Mouse (Mus musculus) midbrain, embryonic 14.5 days (tissue): ENCODE results near the gene Ftcd. TPM values are rescaled to one million over a fixed set of nuclear protein-coding genes. Genes with fewer than 3 reads are reported as not detected.

ENCODE experiments used
- ATAC-seq: fragments of 200-750 bp; cut with Nextera tagmentation; 2 replicates; pipeline ENCODE4 v1.8.0; 2017; ENCODE audit warnings: moderate number of reproducible peaks, moderate library complexity; ENCODE audit not compliant: low FRiP score, low TSS enrichment
- DNase-seq: peaks from one replicate; pipeline ENCODE4 v3.0.0-alpha.2; 2015
- H3K27ac ChIP-seq: fragments of 300-500 bp; sonication (generic); replicated peaks from 2 replicates; pipeline ENCODE4 v1.5.1; 2014; ENCODE audit warnings: mild to moderate bottlenecking, low read depth, low read length, moderate library complexity
- H3K27me3 ChIP-seq: fragments of 300-500 bp; sonication (generic); 2 replicates; pipeline ENCODE4 v1.6.1; 2014; ENCODE audit warnings: low read length, control low read depth, mixed read lengths; ENCODE audit not compliant: control insufficient read depth, insufficient read depth
- H3K36me3 ChIP-seq: fragments of 300-500 bp; sonication (generic); 2 replicates; pipeline ENCODE4 v1.6.1; 2014; ENCODE audit warnings: low read length, control low read depth; ENCODE audit not compliant: control insufficient read depth, insufficient read depth
- H3K4me1 ChIP-seq: fragments of 300-500 bp; sonication (generic); 2 replicates; pipeline ENCODE4 v1.6.1; 2014; ENCODE audit warnings: mild to moderate bottlenecking, antibody characterized with exemption, low read length, control low read depth; ENCODE audit not compliant: control insufficient read depth, insufficient read depth
- H3K4me2 ChIP-seq: fragments of 300-500 bp; sonication (generic); 2 replicates; pipeline ENCODE4 v1.6.1; 2014; ENCODE audit warnings: mild to moderate bottlenecking, low read length, moderate library complexity
- H3K4me3 ChIP-seq: fragments of 300-500 bp; sonication (generic); replicated peaks from 2 replicates; pipeline ENCODE4 v1.5.1; 2014; ENCODE audit warnings: low read depth, low read length
- H3K9ac ChIP-seq: fragments of 300-500 bp; sonication (generic); replicated peaks from 2 replicates; pipeline ENCODE4 v1.6.1; 2014; ENCODE audit warnings: mild to moderate bottlenecking, low read length, moderate library complexity
- H3K9me3 ChIP-seq: fragments of 300-500 bp; sonication (generic); 2 replicates; pipeline ENCODE4 v1.6.1; 2016; ENCODE audit warnings: low read length, control low read depth, mixed read lengths; ENCODE audit not compliant: control insufficient read depth
- WGBS: fragments of 180-500 bp; shearing (Covaris S2); extraction: QIAGEN DNeasy Blood & Tissue Kit; methylation state at CpG from one replicate; pipeline ENCODE4 v1.1.7; 2014; 5-methylcytosine and 5-hydroxymethylcytosine counted together
- polyA plus RNA-seq: library from polyadenylated mRNA; unstranded; fragments of >200 nt; fragmentation: Nextera tagmentation; extraction: Ambion mirVana; gene quantifications from 2 replicates; pipeline ENCODE4 v1.2.1, GENCODE M21; 2014

The Ftcd gene
- polyA plus RNA-seq, 1 experiment from 2014 or later, result not detected

DNA sequence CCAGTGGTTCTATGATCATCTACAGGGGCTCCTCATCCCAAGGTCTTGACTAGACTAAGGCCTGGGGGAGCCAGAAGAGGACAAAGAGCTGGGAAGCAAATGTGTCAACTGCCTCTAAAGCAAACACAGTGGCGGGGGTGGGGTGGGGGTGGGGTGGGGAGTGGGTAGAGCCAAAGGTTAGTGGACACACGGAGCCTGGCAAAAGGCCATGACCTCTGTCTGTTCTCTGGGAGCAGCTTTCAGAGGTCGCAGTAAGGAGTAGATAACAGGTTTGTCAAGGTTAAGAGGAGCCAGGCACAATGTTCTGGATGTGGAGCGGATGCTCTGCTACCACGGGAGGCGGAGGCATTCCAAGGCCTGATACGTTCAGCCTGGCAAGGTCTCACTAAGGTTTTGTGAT lies 1.5 kb downstream of the Ftcd start:
- Histone ChIP-seq H3K9me3 (no peaks in the 10 kb centered on the region), H3K4me2 (no peak overlapping the region), H3K4me1 (no peaks in the 10 kb centered on the region), H3K27ac (no peak overlapping the region), H3K9ac (no peak overlapping the region), H3K27me3 (no peaks in the 10 kb centered on the region), H3K36me3 (no peaks in the 10 kb centered on the region), H3K4me3 (no peak overlapping the region)
- DNase-seq (no peak), ATAC-seq (no peak)
- WGBS, result 83% methylated on average over 7 of the region's 7 CpGs

DNA sequence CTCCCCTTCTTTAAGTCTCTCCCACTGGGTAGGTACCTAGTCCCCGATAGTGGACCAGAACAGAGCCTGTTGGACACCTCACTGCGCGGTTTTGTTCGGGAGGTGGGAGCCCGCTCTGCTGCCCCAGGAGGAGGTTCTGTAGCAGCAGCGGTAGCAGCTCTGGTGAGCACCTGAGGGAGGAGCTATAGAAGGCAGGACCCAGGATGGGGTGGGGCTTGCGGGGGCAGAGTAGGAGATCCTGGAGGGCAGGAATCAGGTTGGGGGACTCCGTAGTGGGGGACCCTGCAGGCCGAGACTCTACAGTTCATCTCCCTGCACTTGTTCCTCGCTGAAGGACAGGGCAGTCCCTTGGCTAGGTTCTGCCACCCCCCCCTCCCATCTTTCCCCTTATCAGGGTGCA lies 8.7 kb downstream of the Ftcd start:
- Histone ChIP-seq H3K36me3 (no peaks in the 10 kb centered on the region), H3K9ac (no peak overlapping the region), H3K27ac (no peak overlapping the region), H3K4me1 (no peaks in the 10 kb centered on the region), H3K27me3 (no peaks in the 10 kb centered on the region), H3K4me2 (peak overlapping the region; percentile 27), H3K4me3 (no peak overlapping the region), H3K9me3 (no peaks in the 10 kb centered on the region)
- DNase-seq, result no peak
- no peak for ATAC-seq
- WGBS, result 15% methylated on average over 10 of the region's 10 CpGs

DNA sequence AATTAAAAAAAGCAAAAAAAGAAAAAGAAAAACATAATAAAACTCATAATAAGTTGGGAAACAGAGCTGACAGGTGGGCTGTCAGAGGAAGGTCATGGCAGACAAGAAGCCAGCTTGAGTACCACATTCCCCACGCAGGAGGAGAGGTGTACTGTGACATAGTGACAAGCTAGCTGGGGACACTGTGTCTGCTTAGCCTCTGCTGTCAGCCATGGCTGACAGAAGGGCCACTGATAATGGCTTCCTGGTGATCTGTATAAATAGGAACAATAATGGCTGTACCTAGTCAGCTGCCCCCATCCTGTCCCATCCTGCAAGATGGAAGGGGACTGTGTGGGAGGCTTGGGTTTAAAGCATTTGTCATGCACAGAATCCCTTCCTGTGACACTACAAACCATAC lies 10.7 kb downstream of the Ftcd start:
- no peak overlapping the region for H3K4me2 ChIP-seq
- no peaks in the 10 kb centered on the region for H3K36me3 ChIP-seq
- H3K27me3 ChIP-seq, result no peaks in the 10 kb centered on the region
- 68% methylated on average over 1 of the region's 1 CpGs for WGBS
- ATAC-seq (no peak), DNase-seq (no peak)
- H3K9me3 ChIP-seq, result no peaks in the 10 kb centered on the region
- no peak overlapping the region for H3K9ac ChIP-seq
- H3K4me1 ChIP-seq, result no peaks in the 10 kb centered on the region
- no peak overlapping the region for H3K27ac ChIP-seq
- no peak overlapping the region for H3K4me3 ChIP-seq

DNA sequence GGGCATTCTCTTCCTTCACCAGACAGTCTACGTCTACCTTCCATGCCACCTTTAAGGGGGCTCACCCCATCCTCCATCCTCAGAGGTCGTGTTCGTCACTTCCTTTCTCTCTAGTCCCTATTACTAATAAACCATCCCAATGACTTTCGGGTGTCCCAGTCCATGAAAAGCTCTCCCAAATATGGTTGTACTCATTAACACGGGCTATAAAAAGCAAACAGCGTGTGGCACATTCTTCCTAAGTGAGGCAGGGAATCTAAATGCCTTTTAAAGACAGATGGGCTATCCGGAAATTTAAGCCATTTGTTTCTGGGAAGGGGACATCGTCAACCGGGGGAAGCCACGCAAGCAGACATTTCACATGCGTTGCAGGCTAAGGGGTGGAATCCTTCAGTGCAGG lies 14.7 kb downstream of the Ftcd start:
- WGBS, result 90% methylated on average over 11 of the region's 11 CpGs
- H3K4me3 ChIP-seq, result no peak overlapping the region
- no peaks in the 10 kb centered on the region for H3K36me3 ChIP-seq
- no peak overlapping the region for H3K4me2 ChIP-seq
- no peak overlapping the region for H3K27ac ChIP-seq
- H3K4me1 ChIP-seq, result no peaks in the 10 kb centered on the region
- DNase-seq (no peak), ATAC-seq (no peak)
- no peaks in the 10 kb centered on the region for H3K27me3 ChIP-seq
- no peak overlapping the region for H3K9ac ChIP-seq
- H3K9me3 ChIP-seq, result no peaks in the 10 kb centered on the region

DNA sequence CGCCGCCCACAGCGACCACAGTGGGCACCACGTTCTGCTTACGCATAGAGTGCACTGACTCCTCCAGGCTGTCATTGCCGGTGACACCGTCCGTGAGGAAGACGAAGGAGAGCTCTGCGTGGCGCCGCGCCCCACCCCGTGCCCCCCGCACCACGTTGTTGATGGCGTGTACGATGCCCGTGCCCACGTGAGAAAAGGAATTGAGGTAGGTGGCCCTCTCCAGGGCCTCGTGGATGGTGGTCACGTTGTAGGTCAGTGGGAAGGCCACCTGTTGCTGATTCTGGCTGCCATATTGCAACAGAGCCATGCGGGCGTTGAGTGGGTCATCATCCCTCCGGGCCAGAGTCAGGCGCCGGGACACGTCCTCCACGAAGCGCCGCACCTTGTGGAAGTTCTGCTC lies 20.9 kb downstream of the Ftcd start:
- no peak overlapping the region for H3K4me3 ChIP-seq
- no peak overlapping the region for H3K4me2 ChIP-seq
- H3K9ac ChIP-seq, result no peak overlapping the region
- no peak overlapping the region for H3K27ac ChIP-seq
- H3K4me1 ChIP-seq, result no peaks in the 10 kb centered on the region
- H3K27me3 ChIP-seq, result no peaks in the 10 kb centered on the region
- no peak for DNase-seq
- no peak for ATAC-seq
- H3K36me3 ChIP-seq, result no peaks in the 10 kb centered on the region
- 95% methylated on average over 31 of the region's 31 CpGs for WGBS
- no peaks in the 10 kb centered on the region for H3K9me3 ChIP-seq

DNA sequence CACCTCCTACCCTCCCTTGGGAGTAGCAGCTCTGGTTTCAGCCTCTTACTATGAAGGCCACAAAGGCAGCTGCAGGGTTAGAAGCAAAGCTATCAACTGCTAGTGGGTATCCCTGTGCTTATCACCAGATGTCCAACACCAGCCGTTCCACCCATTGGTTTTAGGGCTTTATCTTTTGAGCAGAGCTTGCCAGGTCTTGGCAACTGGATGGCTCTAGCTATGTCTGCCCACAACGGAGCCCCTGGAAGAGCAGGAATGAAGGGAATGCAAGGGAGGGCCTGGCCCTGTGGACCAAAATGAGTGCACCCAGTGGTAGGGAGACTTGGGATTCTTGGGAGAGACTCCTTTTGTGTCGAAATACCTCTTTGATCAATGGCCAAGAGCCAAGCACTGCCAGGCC lies 27.2 kb downstream of the Ftcd start:
- no peaks in the 10 kb centered on the region for H3K36me3 ChIP-seq
- WGBS, result 71% methylated on average over 3 of the region's 3 CpGs
- no peaks in the 10 kb centered on the region for H3K4me1 ChIP-seq
- H3K9me3 ChIP-seq, result no peaks in the 10 kb centered on the region
- no peak overlapping the region for H3K4me3 ChIP-seq
- H3K27me3 ChIP-seq, result no peaks in the 10 kb centered on the region
- ATAC-seq (no peak), DNase-seq (no peak)
- H3K9ac ChIP-seq, result no peak overlapping the region
- no peak overlapping the region for H3K4me2 ChIP-seq
- no peak overlapping the region for H3K27ac ChIP-seq

DNA sequence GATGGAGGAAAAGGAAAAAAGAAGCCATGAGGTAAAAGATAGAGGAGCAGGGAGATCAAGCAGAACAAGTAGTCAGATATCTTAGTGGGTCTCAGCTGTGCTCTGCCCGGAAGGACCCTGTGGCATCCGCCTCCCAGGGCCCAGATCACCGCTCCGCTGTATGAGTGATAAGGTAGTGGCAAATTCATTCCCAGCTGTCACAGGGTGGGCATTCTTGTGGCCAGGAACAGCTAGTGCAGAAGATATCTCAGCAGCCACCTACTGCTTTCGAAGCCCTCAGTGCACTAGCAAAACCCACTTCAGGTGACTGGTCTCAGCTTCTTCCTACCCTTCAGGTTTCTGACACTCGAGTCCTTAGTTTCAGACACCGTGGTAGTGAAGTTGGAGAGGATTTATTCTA lies 37.0 kb downstream of the Ftcd start:
- WGBS, result 95% methylated on average over 7 of the region's 7 CpGs
- DNase-seq (no peak), ATAC-seq (no peak)
- H3K4me2 ChIP-seq, result no peak overlapping the region
- H3K9ac ChIP-seq, result no peak overlapping the region
- H3K9me3 ChIP-seq, result no peaks in the 10 kb centered on the region
- no peaks in the 10 kb centered on the region for H3K4me1 ChIP-seq
- no peaks in the 10 kb centered on the region for H3K36me3 ChIP-seq
- H3K27ac ChIP-seq, result no peak overlapping the region
- no peak overlapping the region for H3K4me3 ChIP-seq
- no peaks in the 10 kb centered on the region for H3K27me3 ChIP-seq

DNA sequence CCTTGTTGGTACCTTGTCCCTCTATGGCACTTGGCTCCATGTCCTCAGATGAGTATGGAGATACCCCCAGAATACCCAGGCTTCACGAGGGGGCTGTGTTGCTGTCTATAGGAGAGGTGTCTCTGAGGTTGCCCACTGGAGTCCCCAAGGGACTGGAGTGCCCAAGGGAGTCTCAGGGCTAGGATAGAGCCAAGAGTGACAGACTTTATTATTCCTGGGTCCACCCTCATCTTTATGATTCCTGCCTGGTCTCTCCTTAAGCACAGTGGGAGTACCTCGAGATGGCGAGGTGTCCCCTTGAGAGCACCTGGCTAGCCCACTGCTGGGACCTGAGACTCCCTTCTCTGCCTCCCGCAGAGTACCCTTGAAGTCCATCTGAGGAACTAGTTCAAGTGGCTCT lies 47.0 kb downstream of the Ftcd start:
- no peak for DNase-seq
- Histone ChIP-seq H3K9ac (no peak overlapping the region), H3K27ac (no peak overlapping the region), H3K4me1 (peaks cover 4% of the 10 kb centered on the region; the same call in 1 of the 2 replicates), H3K4me2 (no peak overlapping the region), H3K36me3 (no peaks in the 10 kb centered on the region), H3K4me3 (no peak overlapping the region), H3K9me3 (no peaks in the 10 kb centered on the region), H3K27me3 (no peaks in the 10 kb centered on the region)
- no peak for ATAC-seq
- 81% methylated on average over 4 of the region's 4 CpGs for WGBS

DNA sequence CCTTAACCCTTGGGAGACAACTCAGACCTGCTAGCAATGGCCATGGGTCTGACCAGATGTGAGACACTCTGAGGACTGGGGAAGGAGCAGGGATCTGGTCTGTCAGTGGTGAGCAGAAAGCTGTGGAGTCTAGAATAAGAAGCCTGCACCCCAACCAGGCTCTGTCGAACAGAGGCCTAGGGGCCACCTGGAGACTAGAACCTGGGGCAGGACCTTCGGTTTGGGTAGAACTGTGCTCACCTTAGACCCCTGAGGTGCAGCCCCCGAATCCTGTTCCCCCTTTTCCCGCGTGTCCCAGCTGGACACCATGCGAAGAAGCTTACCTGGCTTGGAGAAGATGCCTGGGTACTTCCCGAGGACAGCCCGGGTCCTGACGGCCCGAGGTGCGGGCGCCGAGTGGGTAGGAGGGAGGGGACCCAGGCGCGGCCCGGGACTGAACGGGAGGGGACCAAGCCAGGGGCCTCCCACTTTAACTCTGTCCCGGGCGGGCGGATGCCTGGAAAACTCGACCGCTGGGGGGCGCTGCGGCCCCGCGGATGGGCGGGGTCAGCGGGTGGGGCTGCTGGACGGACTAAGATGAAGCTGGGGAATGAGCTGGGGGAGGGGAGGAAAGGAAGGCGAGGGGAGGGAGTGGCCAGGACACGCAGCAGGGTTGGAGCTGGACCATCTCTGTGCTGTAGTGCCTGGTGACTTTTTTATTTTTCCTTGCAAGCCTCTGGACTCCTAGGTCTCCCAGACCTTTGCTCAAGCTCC lies 47.7 kb downstream of the Ftcd start, which contains the start of gene Col6a2:
TSS of gene Col6a2 (minus strand) at position 703 of the 753 bp plus-strand sequence.
- ATAC-seq (0 out of 2 replicates have a peak, but pooled peaks have one; percentile 31), DNase-seq (peak; percentile 77)
- Histone ChIP-seq H3K9ac (peak within 1 kb of the TSS; percentile 39), H3K4me1 (peaks cover 4% of the 10 kb centered on the region; the same call in 1 of the 2 replicates), H3K4me3 (peak within 1 kb of the TSS; percentile 29), H3K9me3 (no peaks in the 10 kb centered on the region), H3K27me3 (no peaks in the 10 kb centered on the region), H3K36me3 (no peaks in the 10 kb centered on the region), H3K4me2 (peak within 1 kb of the TSS; percentile 64), H3K27ac (no peak within 1 kb of the TSS)
- WGBS, result 3% methylated on average over 31 of the region's 31 CpGs
